In the genomic region with DNA sequence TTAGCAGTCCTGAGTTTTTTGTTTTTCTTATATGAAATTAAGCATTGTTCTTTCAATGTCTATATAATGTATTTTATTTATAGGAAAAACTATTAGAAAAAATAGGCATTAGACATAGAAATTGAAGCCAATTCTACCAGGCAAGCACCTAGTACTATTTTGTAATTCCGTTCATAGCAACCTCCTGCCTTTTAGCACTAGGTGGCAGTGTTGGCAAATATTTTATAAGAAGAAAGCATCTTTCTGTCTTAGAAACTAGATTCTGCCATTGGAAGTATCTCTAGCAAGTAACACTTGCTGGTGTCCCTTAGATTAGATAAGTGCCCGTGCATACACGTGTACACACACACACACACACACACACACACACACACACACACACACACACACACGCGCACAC, we compare ENCODE assay signal across 8 mouse cellular contexts. TPM values are rescaled to one million over a fixed set of nuclear protein-coding genes. Genes with fewer than 3 reads are reported as not detected.
DNase-seq lines count a peak whose midpoint lies in the region; ATAC-seq and TF ChIP-seq lines count a peak whose summit lies in the region.

No protein-coding gene starts in this region.

- H3K4me2 ChIP-seq in hindbrain, embryonic 11.5 days (replicated peaks; ENCODE audit: low read depth, low read length), result no peak overlapping the region
- no peak overlapping the region for H3K4me2 ChIP-seq in hindbrain, embryonic 16.5 days (ENCODE audit: low read length)
- no peak overlapping the region for H3K4me2 ChIP-seq in forebrain, postnatal 0 days (ENCODE audit: low read depth)

- no peak overlapping the region for H3K27ac ChIP-seq in hindbrain, embryonic 11.5 days (ENCODE audit: low read depth, low read length)
- H3K27ac ChIP-seq in hindbrain, embryonic 16.5 days (ENCODE audit: low read depth, low read length), result no peak overlapping the region
- H3K27ac ChIP-seq in forebrain, postnatal 0 days (ENCODE audit: low read depth, low read length), result no peak overlapping the region

- no peaks in the 10 kb centered on the region for H3K36me3 ChIP-seq in hindbrain, embryonic 11.5 days (ENCODE audit: control insufficient read depth, insufficient read depth, low read length)
- H3K36me3 ChIP-seq in hindbrain, embryonic 16.5 days (ENCODE audit: control insufficient read depth, insufficient read depth, low read length), result no peaks in the 10 kb centered on the region
- H3K36me3 ChIP-seq in forebrain, postnatal 0 days (ENCODE audit: insufficient read depth), result no peaks in the 10 kb centered on the region

- peak; percentile 72 for TF ChIP-seq CTCF in forebrain, postnatal 0 days (IDR thresholded peaks at IDR 0.05; ENCODE audit: low read depth)

- H3K9me3 ChIP-seq in hindbrain, embryonic 11.5 days (ENCODE audit: control insufficient read depth, low read length), result no peaks in the 10 kb centered on the region
- H3K9me3 ChIP-seq in hindbrain, embryonic 16.5 days (ENCODE audit: control insufficient read depth, low read length), result no peaks in the 10 kb centered on the region
- H3K9me3 ChIP-seq in forebrain, postnatal 0 days (ENCODE audit: low read length), result no peaks in the 10 kb centered on the region

- no peak for ATAC-seq in hindbrain, embryonic 11.5 days (ENCODE audit: low FRiP score)
- no peak for ATAC-seq in hindbrain, embryonic 16.5 days
- ATAC-seq in forebrain, postnatal 0 days, result peak; percentile 34; the same call in 1 of the 2 replicates

- H3K9ac ChIP-seq in hindbrain, embryonic 11.5 days (ENCODE audit: low read depth, low read length), result no peak overlapping the region
- no peak overlapping the region for H3K9ac ChIP-seq in hindbrain, embryonic 16.5 days (ENCODE audit: low read depth, low read length)
- no peak overlapping the region for H3K9ac ChIP-seq in forebrain, postnatal 0 days

- H3K4me1 ChIP-seq in hindbrain, embryonic 11.5 days (replicated peaks; ENCODE audit: control insufficient read depth, insufficient read depth, low read length), result no peaks in the 10 kb centered on the region
- no peaks in the 10 kb centered on the region for H3K4me1 ChIP-seq in hindbrain, embryonic 16.5 days (ENCODE audit: control insufficient read depth, insufficient read depth, low read depth, low read length)
- no peaks in the 10 kb centered on the region for H3K4me1 ChIP-seq in forebrain, postnatal 0 days (ENCODE audit: insufficient read depth)

- H3K27me3 ChIP-seq in hindbrain, embryonic 11.5 days (ENCODE audit: control insufficient read depth, insufficient read depth, low read length), result no peaks in the 10 kb centered on the region
- H3K27me3 ChIP-seq in hindbrain, embryonic 16.5 days (replicated peaks; ENCODE audit: control insufficient read depth, insufficient read depth, low read length), result no peaks in the 10 kb centered on the region
- H3K27me3 ChIP-seq in forebrain, postnatal 0 days (ENCODE audit: insufficient read depth, low read length), result no peaks in the 10 kb centered on the region

- DNase-seq in hindbrain, embryonic 11.5 days (ENCODE audit: low spot score), result peak; percentile 61
- DNase-seq in 416B (ENCODE audit: low read depth) (peak; percentile 69), ES-CJ7 (ENCODE audit: low read depth, low spot score) (peak; percentile 30)
- DNase-seq in forebrain, postnatal 0 days, result peak; percentile 70
- no peak for DNase-seq in spleen, adult 12 weeks (ENCODE audit: low spot score)
- DNase-seq in right cerebral cortex, postnatal 25 days, result no peak
- DNase-seq in right cerebral cortex, adult 2 months (ENCODE audit: low spot score in 2 of 2), result no peak

- no peak overlapping the region for H3K4me3 ChIP-seq in hindbrain, embryonic 11.5 days (ENCODE audit: low read depth, low read length)
- H3K4me3 ChIP-seq in hindbrain, embryonic 16.5 days (ENCODE audit: low read length), result no peak overlapping the region
- H3K4me3 ChIP-seq in forebrain, postnatal 0 days (ENCODE audit: low read depth, low read length), result no peak overlapping the region

- WGBS in hindbrain, embryonic 11.5 days, result 41% methylated on average over 5 of the region's 5 CpGs
- WGBS in hindbrain, embryonic 16.5 days, result 36% methylated on average over 5 of the region's 5 CpGs
- 34% methylated on average over 5 of the region's 5 CpGs for WGBS in forebrain, postnatal 0 days

RNA-seq across cellular contexts. Expression of a gene that starts 10.1 kb away (rescaled TPM):
- polyA plus RNA-seq in hindbrain, embryonic 11.5 days (2014; fragmentation: Nextera tagmentation; extraction: Ambion mirVana), result 27.7 and 28.5 TPM in 2 replicates
- polyA plus RNA-seq in hindbrain, embryonic 16.5 days (2015; fragmentation: Nextera tagmentation; extraction: Ambion mirVana), result 3.4 and 4.9 TPM in 2 replicates
- 2.0 and 3.7 TPM in 2 replicates for total RNA-seq in forebrain, postnatal 0 days (2014; rRNA removed)
- polyA plus RNA-seq in forebrain, postnatal 0 days (2015; fragmentation: Nextera tagmentation; extraction: Ambion mirVana), result 1.2 and 1.4 TPM in 2 replicates

RNA-seq across cellular contexts. Expression of a gene that starts 59.8 kb away (rescaled TPM):
- polyA plus RNA-seq in hindbrain, embryonic 11.5 days (2014; fragmentation: Nextera tagmentation; extraction: Ambion mirVana), result 0.77 and 0.80 TPM in 2 replicates
- 0.55 and 0.64 TPM in 2 replicates for polyA plus RNA-seq in hindbrain, embryonic 16.5 days (2015; fragmentation: Nextera tagmentation; extraction: Ambion mirVana)
- total RNA-seq in forebrain, postnatal 0 days (2014; rRNA removed), result 1.3 and 2.3 TPM in 2 replicates
- 0.23 and 0.63 TPM in 2 replicates for polyA plus RNA-seq in forebrain, postnatal 0 days (2015; fragmentation: Nextera tagmentation; extraction: Ambion mirVana)

Comparison
In these comparisons a context has a peak if more than half of its experiments do, and no peak if none do; other contexts are left out.
1. DNase-seq: peak in hindbrain, embryonic 11.5 days (single experiment), 416B (single experiment), ES-CJ7 (single experiment) and forebrain, postnatal 0 days (single experiment); none in spleen, adult 12 weeks (single experiment), right cerebral cortex, postnatal 25 days (single experiment) and right cerebral cortex, adult 2 months (0 of 2).